Mouse (Mus musculus): ENCODE measurements around the gene Eif4e1b. TPM values are rescaled to one million over a fixed set of nuclear protein-coding genes. Genes with fewer than 3 reads are reported as not detected.

The Eif4e1b gene
- polyA plus RNA-seq, 1 experiment from 2014 or later: not detected

GRCm38 (mm10) chr13:54749864-54750411, 33.9 kb upstream of the Eif4e1b start, which contains the start of gene Gprin1:
Gprin1 (minus strand) TSS chr13:54749874.
- H3K36me3 ChIP-seq (ENCODE audit: control insufficient read depth, insufficient read depth, low read length): no peaks in the 10 kb centered on the region
- 2% methylated on average over 24 of the region's 29 CpGs for WGBS
- peak within 1 kb of the TSS; percentile 47 for H3K9ac ChIP-seq (ENCODE audit: low read depth, low read length)
- peak; percentile 45 for ATAC-seq (ENCODE audit: low FRiP score, low TSS enrichment)
- peaks cover 4% of the 10 kb centered on the region; the same call in 1 of the 2 replicates for H3K4me1 ChIP-seq (ENCODE audit: control insufficient read depth, insufficient read depth, low read length)
- H3K4me3 ChIP-seq (ENCODE audit: low read length): peak within 1 kb of the TSS; percentile 51
- H3K27ac ChIP-seq (ENCODE audit: low read depth, low read length): no peak within 1 kb of the TSS
- peaks cover 34% of the 10 kb centered on the region for H3K27me3 ChIP-seq (ENCODE audit: control insufficient read depth, insufficient read depth, low read length)
- no peaks in the 10 kb centered on the region for H3K9me3 ChIP-seq (ENCODE audit: control insufficient read depth, low read length)
- peak within 1 kb of the TSS; percentile 91 for H3K4me2 ChIP-seq (replicated peaks; ENCODE audit: low read depth, low read length)

- Histone ChIP-seq H3K27me3 (ENCODE audit: control insufficient read depth, insufficient read depth, low read length) (peaks cover 39% of the 10 kb centered on the region), H3K4me3 (ENCODE audit: low read length) (no peak overlapping the region), H3K9me3 (ENCODE audit: control insufficient read depth, low read length) (no peaks in the 10 kb centered on the region), H3K4me2 (replicated peaks; ENCODE audit: low read depth, low read length) (no peak overlapping the region), H3K27ac (ENCODE audit: low read depth, low read length) (no peak overlapping the region), H3K36me3 (ENCODE audit: control insufficient read depth, insufficient read depth, low read length) (no peaks in the 10 kb centered on the region), H3K4me1 (ENCODE audit: control insufficient read depth, insufficient read depth, low read length) (peaks cover 4% of the 10 kb centered on the region; the same call in 1 of the 2 replicates), H3K9ac (ENCODE audit: low read depth, low read length) (no peak overlapping the region)
- 2% methylated on average over 8 of the region's 8 CpGs for WGBS
- no peak for ATAC-seq (ENCODE audit: low FRiP score, low TSS enrichment)
Measured at GRCm38 (mm10) chr13:54750699-54751098, 33.1 kb upstream of the Eif4e1b start.

GRCm38 (mm10) chr13:54752656-54753055, 31.1 kb upstream of the Eif4e1b start:
- H3K9me3 ChIP-seq (ENCODE audit: control insufficient read depth, low read length): no peaks in the 10 kb centered on the region
- H3K4me3 ChIP-seq (ENCODE audit: low read length): no peak overlapping the region
- H3K27ac ChIP-seq (ENCODE audit: low read depth, low read length): no peak overlapping the region
- no peak overlapping the region for H3K9ac ChIP-seq (ENCODE audit: low read depth, low read length)
- no peak overlapping the region for H3K4me2 ChIP-seq (replicated peaks; ENCODE audit: low read depth, low read length)
- no peak for ATAC-seq (ENCODE audit: low FRiP score, low TSS enrichment)
- peaks cover 39% of the 10 kb centered on the region for H3K27me3 ChIP-seq (ENCODE audit: control insufficient read depth, insufficient read depth, low read length)
- H3K36me3 ChIP-seq (ENCODE audit: control insufficient read depth, insufficient read depth, low read length): no peaks in the 10 kb centered on the region
- WGBS: 77% methylated on average over 9 of the region's 10 CpGs
- peaks cover 5% of the 10 kb centered on the region; the same call in 1 of the 2 replicates for H3K4me1 ChIP-seq (ENCODE audit: control insufficient read depth, insufficient read depth, low read length)

GRCm38 (mm10) chr13:54753733-54754132, 30.1 kb upstream of the Eif4e1b start:
- H3K9me3 ChIP-seq (ENCODE audit: control insufficient read depth, low read length): no peaks in the 10 kb centered on the region
- no peak for ATAC-seq (ENCODE audit: low FRiP score, low TSS enrichment)
- 63% methylated on average over 6 of the region's 6 CpGs for WGBS
- no peak overlapping the region for H3K4me3 ChIP-seq (ENCODE audit: low read length)
- peaks cover 7% of the 10 kb centered on the region; the same call in 1 of the 2 replicates for H3K4me1 ChIP-seq (ENCODE audit: control insufficient read depth, insufficient read depth, low read length)
- no peak overlapping the region for H3K27ac ChIP-seq (ENCODE audit: low read depth, low read length)
- no peaks in the 10 kb centered on the region for H3K36me3 ChIP-seq (ENCODE audit: control insufficient read depth, insufficient read depth, low read length)
- no peak overlapping the region for H3K9ac ChIP-seq (ENCODE audit: low read depth, low read length)
- H3K4me2 ChIP-seq (replicated peaks; ENCODE audit: low read depth, low read length): no peak overlapping the region
- H3K27me3 ChIP-seq (ENCODE audit: control insufficient read depth, insufficient read depth, low read length): peaks cover 28% of the 10 kb centered on the region

- Histone ChIP-seq H3K9ac (ENCODE audit: low read depth, low read length) (no peak overlapping the region), H3K4me1 (ENCODE audit: control insufficient read depth, insufficient read depth, low read length) (peaks cover 8% of the 10 kb centered on the region; the same call in 1 of the 2 replicates), H3K9me3 (ENCODE audit: control insufficient read depth, low read length) (no peaks in the 10 kb centered on the region), H3K27me3 (ENCODE audit: control insufficient read depth, insufficient read depth, low read length) (peaks cover 27% of the 10 kb centered on the region), H3K4me2 (replicated peaks; ENCODE audit: low read depth, low read length) (no peak overlapping the region), H3K36me3 (ENCODE audit: control insufficient read depth, insufficient read depth, low read length) (no peaks in the 10 kb centered on the region), H3K27ac (ENCODE audit: low read depth, low read length) (no peak overlapping the region), H3K4me3 (ENCODE audit: low read length) (no peak overlapping the region)
- WGBS: 44% methylated on average over 12 of the region's 12 CpGs
- ATAC-seq (ENCODE audit: low FRiP score, low TSS enrichment): no peak
Measured at GRCm38 (mm10) chr13:54754169-54755080, 29.4 kb upstream of the Eif4e1b start.

GRCm38 (mm10) chr13:54755201-54755830, 28.5 kb upstream of the Eif4e1b start:
- H3K4me1 ChIP-seq (ENCODE audit: control insufficient read depth, insufficient read depth, low read length): peaks cover 7% of the 10 kb centered on the region; the same call in 1 of the 2 replicates
- no peak overlapping the region for H3K9ac ChIP-seq (ENCODE audit: low read depth, low read length)
- no peaks in the 10 kb centered on the region for H3K36me3 ChIP-seq (ENCODE audit: control insufficient read depth, insufficient read depth, low read length)
- no peak overlapping the region for H3K4me2 ChIP-seq (replicated peaks; ENCODE audit: low read depth, low read length)
- 32% methylated on average over 9 of the region's 9 CpGs for WGBS
- H3K27me3 ChIP-seq (ENCODE audit: control insufficient read depth, insufficient read depth, low read length): peaks cover 26% of the 10 kb centered on the region
- H3K4me3 ChIP-seq (ENCODE audit: low read length): no peak overlapping the region
- H3K27ac ChIP-seq (ENCODE audit: low read depth, low read length): no peak overlapping the region
- no peak for ATAC-seq (ENCODE audit: low FRiP score, low TSS enrichment)
- H3K9me3 ChIP-seq (ENCODE audit: control insufficient read depth, low read length): no peaks in the 10 kb centered on the region

GRCm38 (mm10) chr13:54756156-54756712, 27.6 kb upstream of the Eif4e1b start:
- peaks cover 24% of the 10 kb centered on the region for H3K27me3 ChIP-seq (ENCODE audit: control insufficient read depth, insufficient read depth, low read length)
- no peak for ATAC-seq (ENCODE audit: low FRiP score, low TSS enrichment)
- 90% methylated on average over 8 of the region's 8 CpGs for WGBS
- no peak overlapping the region for H3K4me3 ChIP-seq (ENCODE audit: low read length)
- no peak overlapping the region for H3K27ac ChIP-seq (ENCODE audit: low read depth, low read length)
- H3K4me2 ChIP-seq (replicated peaks; ENCODE audit: low read depth, low read length): no peak overlapping the region
- H3K9ac ChIP-seq (ENCODE audit: low read depth, low read length): no peak overlapping the region
- no peaks in the 10 kb centered on the region for H3K36me3 ChIP-seq (ENCODE audit: control insufficient read depth, insufficient read depth, low read length)
- H3K4me1 ChIP-seq (ENCODE audit: control insufficient read depth, insufficient read depth, low read length): peaks cover 7% of the 10 kb centered on the region; the same call in 1 of the 2 replicates
- no peaks in the 10 kb centered on the region for H3K9me3 ChIP-seq (ENCODE audit: control insufficient read depth, low read length)

GRCm38 (mm10) chr13:54757093-54757830, 26.5 kb upstream of the Eif4e1b start:
- Histone ChIP-seq H3K9me3 (ENCODE audit: control insufficient read depth, low read length) (no peaks in the 10 kb centered on the region), H3K27me3 (ENCODE audit: control insufficient read depth, insufficient read depth, low read length) (peaks cover 24% of the 10 kb centered on the region), H3K36me3 (ENCODE audit: control insufficient read depth, insufficient read depth, low read length) (no peaks in the 10 kb centered on the region), H3K4me2 (replicated peaks; ENCODE audit: low read depth, low read length) (peak overlapping the region; percentile 65), H3K4me1 (ENCODE audit: control insufficient read depth, insufficient read depth, low read length) (peaks cover 7% of the 10 kb centered on the region; the same call in 1 of the 2 replicates), H3K27ac (ENCODE audit: low read depth, low read length) (no peak overlapping the region), H3K4me3 (ENCODE audit: low read length) (peak overlapping the region; percentile 34), H3K9ac (ENCODE audit: low read depth, low read length) (no peak overlapping the region)
- 45% methylated on average over 10 of the region's 10 CpGs for WGBS
- ATAC-seq (ENCODE audit: low FRiP score, low TSS enrichment): no peak

Data from kidney, embryonic 14.5 days (tissue).